Mouse (Mus musculus) embryonic stem cell, embryonic (primary cell): ENCODE data around the gene Fam83g.

Experiments
- CTCF ChIA-PET, 4 experiments: fragments of 300-600 bp in 2 of 4; fragments of 350-600 bp in 2 of 4; sonication (Branson Sonifier 250); formaldehyde crosslinking; loops; one replicate each; lab custom pipeline; 2022; ENCODE audit warnings: inconsistent platforms in 2 of 4; lab: Charles Lee
- POLR2A ChIA-PET, 4 experiments: fragments of 300-600 bp in 2 of 4; fragments of 350-600 bp in 2 of 4; sonication (Branson Sonifier 250); formaldehyde crosslinking; loops; one replicate each; lab custom pipeline; 2022; ENCODE audit warnings: antibody characterized with exemption in 4 of 4, inconsistent platforms in 1 of 4; lab: Charles Lee

The Fam83g gene

DNA sequence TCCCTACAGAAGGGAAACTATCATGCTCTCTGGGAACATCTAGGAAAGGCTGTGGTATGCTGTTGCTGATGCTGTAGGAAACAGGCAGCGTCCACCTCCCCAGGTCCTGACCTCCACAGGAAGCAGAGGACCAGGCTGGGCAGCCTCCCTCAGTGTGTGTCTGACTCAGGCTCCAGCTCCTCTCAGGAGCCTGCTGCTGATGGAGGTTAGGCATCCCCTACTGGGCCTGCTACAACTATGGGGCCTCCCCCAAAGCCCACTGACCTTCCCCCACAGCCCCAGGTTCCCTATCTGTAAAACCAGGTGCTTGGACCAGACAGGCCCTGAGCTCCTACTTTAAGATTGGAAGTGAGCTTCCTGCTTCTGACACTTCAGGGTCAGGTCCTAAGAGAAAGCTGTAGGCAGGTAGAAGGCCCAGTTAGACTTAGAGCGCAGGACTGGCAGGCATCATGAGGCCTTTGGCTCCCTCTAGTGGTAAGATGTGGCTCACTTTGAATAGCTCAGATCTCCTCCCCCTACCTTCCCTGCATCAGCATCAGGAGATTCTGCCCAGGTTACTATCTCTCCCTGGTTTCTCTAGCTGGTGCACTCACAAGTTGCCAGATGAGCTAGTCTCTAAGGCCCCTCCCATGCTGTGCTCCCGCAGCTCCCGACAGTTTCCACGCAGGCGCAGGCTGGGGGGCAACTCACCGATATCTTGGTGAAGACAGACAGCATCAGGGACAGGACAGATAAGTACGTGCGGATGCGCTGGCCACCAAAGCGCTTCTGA is 30.6 kb downstream of the Fam83g start:
- POLR2A ChIA-PET, result interaction anchor here (0.5 to 1.7 kb wide), 20 partner anchors 10 to 1201 kb away, joined by 3 to 7 read pairs (median 4); partner anchors contain the start of genes Fam83g (in 2 of the 4) and Ubb (in 1 of the 4)
- CTCF ChIA-PET, result interaction anchor here (0.5 to 2.9 kb wide), 94 partner anchors 9 to 610 kb away, joined by 3 to 68 read pairs (median 4); partner anchors contain the start of genes Fam83g (in 2 of the 4), Aldh3a2 (in 1 of the 4), Grap (in 1 of the 4) and Slc47a2 (in 1 of the 4)

DNA sequence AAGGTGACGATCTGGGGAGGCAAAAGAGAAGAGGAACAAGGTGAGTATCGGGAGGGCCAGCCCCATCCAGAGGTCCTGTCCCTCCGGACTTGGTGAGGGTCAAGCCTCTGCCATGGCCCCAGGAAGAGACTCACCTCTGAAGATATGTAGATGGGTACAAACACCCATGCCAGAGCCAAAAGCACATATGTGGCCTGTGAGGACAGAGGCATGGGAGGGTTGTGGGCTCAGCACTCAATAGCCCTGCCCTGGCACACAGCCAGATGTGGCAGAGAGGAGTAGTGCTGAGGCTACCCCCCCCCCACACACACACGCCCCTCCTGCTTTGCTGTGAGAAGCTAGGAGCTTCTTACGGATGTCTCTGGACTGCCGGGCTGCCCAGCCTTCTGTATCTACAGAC is 31.2 kb downstream of the Fam83g start:
- POLR2A ChIA-PET, result interaction anchor here (0.5 to 1.7 kb wide), 18 partner anchors 9 to 1201 kb away, joined by 3 to 7 read pairs (median 3); partner anchors contain the start of genes Fam83g (in 2 of the 4) and Ubb (in 1 of the 4)
- CTCF ChIA-PET, result interaction anchor here (0.5 to 2.9 kb wide), 99 partner anchors 9 to 1010 kb away, joined by 3 to 68 read pairs (median 4); partner anchors contain the start of genes Fam83g (in 2 of the 4), Aldh3a2 (in 1 of the 4), Grap (in 1 of the 4) and Slc47a2 (in 1 of the 4)

GRCm38 (mm10) chr11:61717990-61718389 is 34.1 kb downstream of the Fam83g start:
- CTCF ChIA-PET, result interaction anchor here in 1 of 4 experiments (0.7 kb wide), 1 partner anchor 49 kb away, joined by 3 read pairs; no protein-coding TSS in a partner anchor
- POLR2A ChIA-PET, result no interaction called here

DNA sequence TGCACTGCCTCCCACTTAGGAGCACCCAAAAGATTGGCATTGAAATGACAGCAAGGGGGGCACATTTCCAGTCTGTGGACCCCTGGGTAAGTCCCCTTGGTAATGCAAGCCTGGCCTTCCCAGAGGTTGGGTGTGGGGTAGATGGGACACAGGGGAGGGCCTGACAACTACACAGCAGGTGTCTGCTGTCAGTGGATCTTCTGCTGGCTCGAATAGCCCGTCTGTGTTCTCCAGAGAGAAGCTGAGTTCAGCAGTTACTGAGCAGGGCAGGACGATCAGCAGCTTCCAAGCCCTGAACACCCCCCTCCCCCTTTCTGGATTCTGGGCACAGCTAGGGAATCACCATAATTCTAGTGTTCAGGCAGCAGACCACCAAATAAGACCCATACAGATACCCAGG is 35.5 kb downstream of the Fam83g start:
- CTCF ChIA-PET, result interaction anchor here in 1 of 4 experiments (0.8 kb wide), 1 partner anchor 48 kb away, joined by 3 read pairs; no protein-coding TSS in a partner anchor
- POLR2A ChIA-PET, result interaction anchor here in 1 of 4 experiments (0.7 kb wide), 1 partner anchor 160 kb away, joined by 3 read pairs; no protein-coding TSS in a partner anchor

- ChIA-PET POLR2A (no interaction called here), CTCF (interaction anchor here in 2 of 4 experiments (0.8 to 0.9 kb wide), 2 partner anchors 48 to 90 kb away, joined by 3 read pairs; no protein-coding TSS in a partner anchor)
Observed at GRCm38 (mm10) chr11:61719826-61720225, 35.9 kb downstream of the Fam83g start.

DNA sequence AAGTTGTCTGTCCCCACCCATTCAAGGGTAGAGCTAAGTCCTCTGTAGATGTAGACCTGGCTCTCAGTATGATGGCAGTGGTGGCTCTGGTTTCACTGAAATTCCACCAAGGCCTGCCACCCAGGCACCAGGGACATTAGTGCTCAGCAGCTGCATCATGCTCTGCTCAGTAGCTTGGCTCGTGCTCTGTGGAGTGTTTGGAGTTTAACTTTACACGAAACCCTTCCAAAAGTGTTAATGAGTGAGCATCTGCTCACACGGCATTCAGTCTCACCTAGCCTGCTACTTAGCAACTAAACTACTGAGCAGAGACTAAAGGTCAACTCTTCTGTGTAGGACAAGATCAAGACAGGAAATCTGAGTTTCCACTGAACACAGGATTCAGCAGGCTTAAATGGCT is 36.7 kb downstream of the Fam83g start, which contains the start of gene Slc5a10:
TSS of gene Slc5a10 (minus strand) at position 191 of the 400 bp plus-strand sequence.
- ChIA-PET CTCF (interaction anchor here in 1 of 4 experiments (0.9 kb wide), 1 partner anchor 91 kb away, joined by 3 read pairs; no protein-coding TSS in a partner anchor), POLR2A (interaction anchor here in 1 of 4 experiments (0.8 kb wide), 1 partner anchor 10 kb away, joined by 3 read pairs; no protein-coding TSS in a partner anchor)

DNA sequence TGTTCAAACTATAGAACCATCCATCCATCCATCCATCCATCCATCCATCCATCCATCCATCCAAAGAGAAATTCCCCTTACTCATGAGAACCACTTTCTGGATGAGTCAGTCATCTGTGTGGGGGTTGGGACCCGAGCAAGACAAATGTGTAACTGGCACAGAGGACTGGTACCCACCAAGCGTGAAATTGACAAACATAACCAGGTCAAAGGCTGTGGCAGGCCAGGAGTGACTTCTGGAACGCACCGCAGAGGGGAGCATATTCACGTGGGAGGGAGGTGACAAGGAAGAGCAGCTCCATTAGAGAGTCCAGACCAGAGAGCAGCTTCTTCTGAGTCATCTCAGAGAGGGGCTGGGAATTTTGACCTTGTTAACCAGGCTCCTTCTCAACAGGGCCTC is 38.2 kb downstream of the Fam83g start:
- POLR2A ChIA-PET, result interaction anchor here in 1 of 4 experiments (0.6 to 0.8 kb wide), 2 partner anchors 39 to 261 kb away, joined by 3 read pairs; no protein-coding TSS in a partner anchor
- CTCF ChIA-PET, result interaction anchor here in 1 of 4 experiments (1.0 kb wide), 1 partner anchor 311 kb away, joined by 3 read pairs; no protein-coding TSS in a partner anchor

DNA sequence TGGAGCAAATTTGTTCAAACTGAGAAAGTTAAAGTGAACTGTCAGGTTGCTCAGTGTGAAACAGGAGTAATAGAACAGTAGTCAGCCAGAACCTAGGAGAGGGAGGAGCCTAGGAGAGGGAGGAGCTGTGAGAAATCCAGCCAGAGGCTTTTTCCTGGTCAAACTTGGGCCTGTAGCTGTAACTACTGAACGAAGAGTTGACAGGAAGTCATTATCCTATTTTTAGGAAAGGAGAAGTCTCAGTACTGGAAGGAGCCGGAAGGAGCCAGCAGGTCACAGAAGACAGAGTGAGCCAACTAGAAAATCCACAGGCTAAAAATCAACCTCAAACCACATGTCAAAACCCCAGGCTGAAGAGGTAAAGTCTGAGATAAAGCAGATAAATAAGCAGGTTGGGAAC is 44.1 kb downstream of the Fam83g start:
- ChIA-PET CTCF (interaction anchor here in 2 of 4 experiments (1.0 to 1.9 kb wide), 2 partner anchors 13 to 15 kb away, joined by 3 to 5 read pairs (median 4); no protein-coding TSS in a partner anchor), POLR2A (interaction anchor here in 1 of 4 experiments (1.8 kb wide), 1 partner anchor 14 kb away, joined by 4 read pairs; no protein-coding TSS in a partner anchor)

DNA sequence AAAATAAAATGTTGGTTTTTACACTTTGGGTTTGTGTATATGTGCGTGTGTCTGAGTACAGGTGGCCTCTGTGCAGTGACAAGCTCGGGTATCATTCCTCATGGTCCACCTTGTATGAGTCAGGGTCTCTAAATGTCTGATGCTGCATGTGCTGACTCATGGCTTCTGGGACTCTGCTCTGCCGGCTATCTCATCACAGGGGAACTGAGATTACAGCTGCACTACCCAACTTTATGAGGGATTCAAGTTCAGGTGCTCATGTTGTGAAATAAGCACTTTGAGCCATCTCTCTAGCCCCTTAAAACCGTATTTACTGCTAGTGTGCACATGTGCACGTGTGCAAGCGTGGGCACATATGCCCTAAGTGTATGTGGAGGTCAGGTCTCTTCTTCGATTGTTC is 48.8 kb downstream of the Fam83g start:
- POLR2A ChIA-PET, result interaction anchor here in 2 of 4 experiments (0.7 to 1.4 kb wide), 3 partner anchors 38 to 116 kb away, joined by 3 to 4 read pairs (median 3); no protein-coding TSS in a partner anchor
- CTCF ChIA-PET, result interaction anchor here in 2 of 4 experiments (1.1 to 1.6 kb wide), 2 partner anchors 18 to 103 kb away, joined by 3 to 5 read pairs (median 3); no protein-coding TSS in a partner anchor

DNA sequence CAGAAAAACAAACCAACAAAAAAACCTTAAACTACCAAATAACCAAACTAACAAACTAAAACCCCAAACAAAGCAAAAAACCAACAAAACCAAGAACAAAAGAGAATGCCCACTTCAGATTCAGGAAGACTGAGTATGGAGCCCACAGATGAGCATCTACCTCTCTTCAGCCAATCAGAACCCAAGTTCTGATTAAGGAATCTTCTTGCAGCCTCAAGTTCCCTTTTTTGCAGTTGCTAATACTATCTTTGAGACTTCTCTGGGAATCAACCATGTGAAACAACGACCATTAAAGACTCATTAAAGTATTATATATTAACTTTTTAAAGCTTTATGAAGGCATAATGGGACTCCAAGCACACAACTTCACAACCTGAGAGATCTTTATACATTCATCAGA is 53.4 kb downstream of the Fam83g start:
- ChIA-PET POLR2A (interaction anchor here in 1 of 4 experiments (1.5 kb wide), 1 partner anchor 24 kb away, joined by 3 read pairs; no protein-coding TSS in a partner anchor), CTCF (no interaction called here)

- CTCF ChIA-PET, result no interaction called here
- POLR2A ChIA-PET, result interaction anchor here in 1 of 4 experiments (0.6 kb wide), 1 partner anchor 1269 kb away, joined by 5 read pairs; no protein-coding TSS in a partner anchor
Observed at GRCm38 (mm10) chr11:61740500-61740899, 56.6 kb downstream of the Fam83g start.

DNA sequence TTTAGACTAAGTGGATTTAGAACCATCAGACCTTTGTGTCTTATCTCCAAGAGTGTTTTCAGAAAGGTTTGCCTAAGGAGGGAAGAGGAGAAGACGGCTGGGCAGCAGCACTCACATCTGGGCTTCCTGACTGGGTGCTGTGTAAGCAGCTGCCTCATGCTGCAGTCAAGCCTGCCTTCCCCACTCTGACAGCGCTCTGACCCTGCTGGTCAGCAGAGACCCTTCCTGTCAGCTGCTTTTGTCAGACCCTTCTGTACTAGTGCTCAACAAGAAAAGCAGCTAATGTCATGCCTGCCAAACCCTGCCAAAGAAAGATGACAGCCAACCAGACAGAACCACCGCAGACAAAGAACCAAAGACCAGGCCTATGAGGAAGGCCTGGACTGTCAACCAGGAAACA is 59.9 kb downstream of the Fam83g start:
- CTCF ChIA-PET, result no interaction called here
- POLR2A ChIA-PET, result interaction anchor here in 1 of 4 experiments (1.4 kb wide), 1 partner anchor 11 kb away, joined by 4 read pairs; no protein-coding TSS in a partner anchor

DNA sequence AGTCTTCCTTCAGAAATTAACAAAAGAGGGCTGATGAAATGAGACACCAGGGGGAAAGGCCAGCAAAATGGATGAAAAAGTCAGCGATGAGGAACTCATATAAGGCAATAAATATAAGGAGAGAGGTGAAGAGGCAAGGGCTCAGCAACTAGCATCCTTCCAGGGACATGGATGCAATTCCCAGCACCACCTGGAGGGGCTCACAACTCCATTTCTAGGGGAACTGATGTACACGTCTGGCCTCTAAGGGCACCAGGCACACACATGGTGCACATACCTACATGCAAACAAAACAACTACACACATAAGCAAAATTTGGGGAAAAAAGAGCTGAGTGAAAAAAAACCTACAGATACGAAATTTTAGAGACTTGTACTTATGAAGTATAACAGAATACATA is 60.6 kb downstream of the Fam83g start:
- ChIA-PET CTCF (no interaction called here), POLR2A (interaction anchor here in 1 of 4 experiments (1.4 kb wide), 1 partner anchor 10 kb away, joined by 4 read pairs; no protein-coding TSS in a partner anchor)

- ChIA-PET POLR2A (interaction anchor here (0.6 to 2.8 kb wide), 7 partner anchors 9 to 935 kb away, joined by 3 to 14 read pairs (median 5); partner anchors contain the start of gene Prpsap2 (in 2 of the 4)), CTCF (interaction anchor here in 3 of 4 experiments (0.7 to 0.8 kb wide), 4 partner anchors 31 to 678 kb away, joined by 3 to 8 read pairs (median 3); no protein-coding TSS in a partner anchor)
Observed at GRCm38 (mm10) chr11:61745781-61746180, 61.9 kb downstream of the Fam83g start.

GRCm38 (mm10) chr11:61747161-61747560 is 63.3 kb downstream of the Fam83g start:
- ChIA-PET CTCF (no interaction called here), POLR2A (interaction anchor here in 2 of 4 experiments (1.7 to 2.8 kb wide), 3 partner anchors 11 to 15 kb away, joined by 4 to 14 read pairs (median 10); partner anchors contain the start of gene Prpsap2 (in 2 of the 2))

- POLR2A ChIA-PET, result interaction anchor here in 3 of 4 experiments (0.6 to 4.0 kb wide), 3 partner anchors 10 to 1386 kb away, joined by 5 to 28 read pairs (median 10); partner anchors contain the start of gene Prpsap2 (in 2 of the 3)
- CTCF ChIA-PET, result interaction anchor here in 3 of 4 experiments (0.5 to 1.3 kb wide), 7 partner anchors 10 to 683 kb away, joined by 3 to 6 read pairs (median 3); partner anchors contain the start of gene Prpsap2 (in 2 of the 3)
Observed at GRCm38 (mm10) chr11:61751612-61752011, 67.7 kb downstream of the Fam83g start.

- CTCF ChIA-PET, result interaction anchor here in 2 of 4 experiments (0.5 to 0.6 kb wide), 2 partner anchors 107 to 137 kb away, joined by 3 read pairs; no protein-coding TSS in a partner anchor
- POLR2A ChIA-PET, result interaction anchor here (0.6 to 1.8 kb wide), 8 partner anchors 10 to 966 kb away, joined by 3 to 9 read pairs (median 4); partner anchors contain the start of gene Ubb (in 1 of the 4)
Observed at GRCm38 (mm10) chr11:61757151-61757550, 73.3 kb downstream of the Fam83g start.
